Mouse (Mus musculus) cerebellum, postnatal 25 days (tissue): ENCODE results near the gene Gm9733.
"Not testable (repeated sequence)": the region's sequence is repeated elsewhere in the genome, so short reads cannot be mapped to it uniquely, and the experiment has no call there.

Experiments used
- DNase-seq, 2 experiments: peaks; one replicate each; pipeline ENCODE4 v3.0.0; 2021; ENCODE audit warnings: mixed read lengths in 2 of 2

Gm9733 gene

GRCm38 (mm10) chr3:15332063-15332462 is at the start of gene Gm9733:
Gene Gm9733 (minus strand): TSS chr3:15332302.
- no peak for DNase-seq

GRCm38 (mm10) chr3:15355690-15356089 is 23.6 kb upstream of the Gm9733 start:
- not testable (repeated sequence) for DNase-seq

GRCm38 (mm10) chr3:15350318-15350717 is 18.2 kb upstream of the Gm9733 start:
- DNase-seq = not testable (repeated sequence)

- not testable (repeated sequence) for DNase-seq
These were observed 13.5 kb upstream of the Gm9733 start for GRCm38 (mm10) chr3:15345606-15346005.

GRCm38 (mm10) chr3:15340287-15340686 is 8.2 kb upstream of the Gm9733 start:
- DNase-seq = no peak

GRCm38 (mm10) chr3:15334182-15334581 is 2.1 kb upstream of the Gm9733 start:
- DNase-seq = no peak

GRCm38 (mm10) chr3:15331545-15331944 is 557 bp downstream of the Gm9733 start:
- DNase-seq = no peak

- no peak for DNase-seq
These were observed 2.6 kb downstream of the Gm9733 start for GRCm38 (mm10) chr3:15329549-15329948.

- DNase-seq = no peak
These were observed 47.4 kb downstream of the Gm9733 start for GRCm38 (mm10) chr3:15284424-15285328.

- no peak for DNase-seq
These were observed 56.1 kb downstream of the Gm9733 start for GRCm38 (mm10) chr3:15275899-15276526.

GRCm38 (mm10) chr3:15264450-15264849 is 67.7 kb downstream of the Gm9733 start:
- no peak for DNase-seq

- DNase-seq = no peak
These were observed 76.4 kb downstream of the Gm9733 start for GRCm38 (mm10) chr3:15255726-15256125.
